Mouse (Mus musculus) embryo, embryonic 10.5 days (tissue): ENCODE results near the gene Tef.

Experiments used
- DNase-seq: peaks from one replicate; pipeline ENCODE4 v3.0.0-alpha.2; 2015; ENCODE audit warnings: low spot score

Gene Tef

GRCm38 (mm10) chr15:81848301-81848700 lies 46.1 kb downstream of the Tef start:
- peak; percentile 76 for DNase-seq

GRCm38 (mm10) chr15:81849104-81849503 lies 46.9 kb downstream of the Tef start:
- no peak for DNase-seq

- no peak for DNase-seq
Measured at GRCm38 (mm10) chr15:81850718-81851117, 48.5 kb downstream of the Tef start.

GRCm38 (mm10) chr15:81851375-81851774 lies 49.2 kb downstream of the Tef start:
- no peak for DNase-seq

- DNase-seq, result no peak
Measured at GRCm38 (mm10) chr15:81852411-81853000, 50.3 kb downstream of the Tef start.

GRCm38 (mm10) chr15:81853081-81853480 lies 50.9 kb downstream of the Tef start:
- DNase-seq, result no peak

GRCm38 (mm10) chr15:81856030-81856790 lies 54.0 kb downstream of the Tef start:
- DNase-seq, result peak; percentile 97

GRCm38 (mm10) chr15:81856938-81857723 lies 54.9 kb downstream of the Tef start:
- peak; percentile 53 for DNase-seq

GRCm38 (mm10) chr15:81857724-81858116 lies 55.5 kb downstream of the Tef start:
- peak; percentile 73 for DNase-seq

- DNase-seq, result peak; percentile 95
Measured at GRCm38 (mm10) chr15:81858138-81858516, 55.9 kb downstream of the Tef start.

- DNase-seq, result peak; percentile 69
Measured at GRCm38 (mm10) chr15:81858517-81859329, 56.5 kb downstream of the Tef start, which contains the start of gene Tob2. Tob2 (minus strand) TSS chr15:81858796.

- peak; percentile 96 for DNase-seq
Measured at GRCm38 (mm10) chr15:81859330-81860255, 57.4 kb downstream of the Tef start.

GRCm38 (mm10) chr15:81860471-81861135 lies 58.4 kb downstream of the Tef start:
- peak; percentile 2 for DNase-seq

GRCm38 (mm10) chr15:81864238-81864637 lies 62.0 kb downstream of the Tef start:
- DNase-seq, result no peak

- no peak for DNase-seq
Measured at GRCm38 (mm10) chr15:81869985-81870384, 67.8 kb downstream of the Tef start.

GRCm38 (mm10) chr15:81871604-81872261 lies 69.5 kb downstream of the Tef start, which contains the start of gene Phf5a:
Phf5a (minus strand) TSS chr15:81871911.
- DNase-seq, result peak; percentile 98

- peak; percentile 100 for DNase-seq
Measured at GRCm38 (mm10) chr15:81872262-81873136, 70.3 kb downstream of the Tef start, which contains the start of gene Aco2. Aco2 (plus strand) TSS chr15:81872309.
